Mouse (Mus musculus): ENCODE data around the gene Cyp26c1. TPM values are rescaled to one million over a fixed set of nuclear protein-coding genes. Genes with fewer than 3 reads are reported as not detected.

The Cyp26c1 gene
- polyA plus RNA-seq, 3 experiments from 2014 or later = not detected

DNA sequence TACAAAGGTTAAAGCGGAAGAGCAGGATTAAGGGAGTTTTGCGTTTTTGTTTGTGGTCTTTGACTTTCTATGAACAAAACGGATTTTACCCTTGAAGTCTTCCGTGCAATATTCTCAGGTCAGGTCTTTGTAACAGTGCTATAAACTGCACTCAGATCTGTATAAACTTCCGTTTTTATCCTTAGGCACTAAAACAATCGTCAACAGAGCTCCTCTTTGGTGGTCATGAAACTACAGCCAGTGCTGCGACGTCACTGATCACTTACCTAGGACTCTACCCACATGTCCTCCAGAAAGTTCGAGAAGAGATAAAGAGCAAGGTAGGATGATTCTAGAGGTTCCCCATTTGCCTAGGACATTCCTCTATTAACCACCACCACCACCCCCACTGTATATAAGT lies 14.3 kb downstream of the Cyp26c1 start:
- ATAC-seq = no peak

DNA sequence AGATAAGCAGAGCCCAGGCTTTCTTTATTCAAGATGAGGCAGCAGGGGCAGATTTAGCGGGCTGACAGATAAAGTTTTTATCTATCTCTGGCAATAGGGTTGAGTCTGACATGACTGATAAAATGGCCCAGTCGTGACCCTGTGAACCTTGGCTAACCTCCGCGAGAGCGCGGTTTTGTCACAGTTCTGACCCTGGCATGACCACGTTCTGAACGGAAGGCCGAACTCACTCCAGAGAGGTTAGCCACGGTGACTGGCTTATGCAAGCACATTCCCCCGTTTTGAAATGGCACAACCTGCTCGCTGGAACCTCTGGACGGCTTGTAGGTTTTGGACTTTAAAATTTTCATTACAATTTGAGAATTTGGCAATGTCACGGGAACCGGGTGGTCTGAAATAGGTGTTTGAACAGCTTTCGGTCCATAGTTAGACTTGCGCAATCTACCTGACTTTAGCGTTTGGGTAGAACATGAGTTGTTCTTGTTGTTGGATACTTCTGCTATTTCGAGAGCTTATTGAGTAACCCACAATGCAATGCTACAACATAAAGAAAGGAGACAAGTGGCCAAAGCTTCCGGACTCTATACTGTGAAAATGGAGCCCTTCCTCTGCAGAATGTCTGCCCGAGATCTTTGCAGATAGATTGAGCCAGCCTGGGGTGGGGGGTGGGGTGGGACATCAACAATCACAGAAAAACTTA lies 17.1 kb downstream of the Cyp26c1 start:
- ATAC-seq = no peak

DNA sequence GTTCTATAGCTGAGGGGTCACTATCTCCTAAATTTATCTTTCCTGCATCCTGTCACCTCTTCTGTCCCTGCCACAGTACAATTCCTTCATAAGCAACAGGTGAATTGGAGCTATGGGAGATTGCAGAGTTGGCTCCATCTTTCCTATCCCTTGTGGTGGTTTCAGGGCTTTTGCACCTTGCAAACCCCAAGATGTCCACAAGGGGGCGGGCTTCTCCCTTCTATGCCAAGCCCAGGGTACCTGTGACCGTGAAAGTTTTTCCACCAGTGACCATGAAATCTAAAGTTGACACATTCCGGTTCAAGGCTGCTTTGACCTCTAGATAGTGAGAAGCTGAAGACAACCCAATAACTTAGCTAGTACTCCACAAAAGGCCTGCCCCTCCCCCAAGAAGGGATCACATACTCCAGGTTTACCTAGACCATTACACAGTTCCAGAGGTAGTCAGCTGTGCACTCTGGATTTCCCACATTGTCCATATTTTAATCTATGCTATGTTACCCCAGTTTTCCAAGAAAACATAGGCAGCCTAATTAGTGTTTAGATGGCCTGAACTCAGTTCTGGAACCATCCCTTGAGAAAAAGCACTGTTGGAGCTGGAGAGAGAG lies 18.6 kb downstream of the Cyp26c1 start:
- no peak for ATAC-seq

GRCm38 (mm10) chr19:37705722-37706121 lies 20.3 kb downstream of the Cyp26c1 start:
- no peak for ATAC-seq

- ATAC-seq = no peak
Observed at GRCm38 (mm10) chr19:37714681-37715080, 29.3 kb downstream of the Cyp26c1 start.

GRCm38 (mm10) chr19:37715980-37716379 lies 30.6 kb downstream of the Cyp26c1 start:
- ATAC-seq = no peak

DNA sequence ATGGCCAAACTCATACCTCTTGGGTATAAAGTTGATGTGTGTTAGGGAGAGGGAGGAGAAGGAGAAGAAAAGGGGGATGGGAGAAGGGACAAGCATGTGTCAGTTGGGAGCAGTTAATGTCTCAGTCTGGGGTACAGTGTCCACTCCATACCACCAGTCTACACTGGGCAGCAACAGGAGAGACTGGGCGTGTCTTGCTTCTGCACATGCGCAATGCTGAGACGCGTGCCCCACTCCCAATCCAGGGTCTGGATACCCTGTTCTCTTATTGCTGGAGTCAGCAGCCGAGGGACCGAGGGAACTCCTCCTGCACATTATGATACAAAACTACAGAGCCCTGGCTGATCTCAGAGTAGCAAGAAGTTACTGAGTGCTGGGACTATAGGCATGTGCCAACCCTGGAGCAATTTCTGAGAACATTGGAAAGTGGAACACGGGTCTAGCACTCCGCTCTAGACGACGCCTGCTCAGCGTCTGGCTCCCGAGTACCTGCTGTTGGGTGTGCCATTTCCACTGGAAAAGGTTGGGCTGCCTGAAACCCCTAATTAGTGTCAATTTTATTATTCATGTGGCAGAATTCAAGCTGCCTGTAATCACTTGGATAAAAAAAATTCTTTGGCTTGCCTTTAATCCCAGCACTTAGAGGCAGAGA lies 31.3 kb downstream of the Cyp26c1 start:
- ATAC-seq = no peak

GRCm38 (mm10) chr19:37719166-37719565 lies 33.8 kb downstream of the Cyp26c1 start:
- no peak for ATAC-seq

- ATAC-seq = no peak
Observed at GRCm38 (mm10) chr19:37724591-37724990, 39.2 kb downstream of the Cyp26c1 start.

- no peak for ATAC-seq
Observed at GRCm38 (mm10) chr19:37726585-37726984, 41.2 kb downstream of the Cyp26c1 start.

DNA sequence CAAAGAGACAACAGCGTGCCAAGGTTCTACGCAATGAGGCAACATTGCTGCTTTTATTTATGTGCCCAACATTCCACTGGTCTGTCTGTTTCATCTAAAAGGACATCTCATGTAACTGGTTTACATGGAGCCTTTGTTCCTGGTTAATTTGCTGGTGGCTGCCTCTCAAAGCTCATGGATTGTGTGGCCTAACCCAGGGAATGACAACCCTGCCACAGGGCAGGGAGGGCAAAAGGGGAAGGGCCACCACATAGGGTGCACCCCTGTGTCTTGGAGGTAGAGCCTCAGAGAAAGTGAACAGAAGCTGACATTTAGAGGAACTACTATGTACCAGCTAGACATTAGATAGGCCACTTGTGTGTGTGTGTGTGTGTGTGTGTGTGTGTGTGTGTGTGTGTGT lies 42.0 kb downstream of the Cyp26c1 start:
- no peak for ATAC-seq

- no peak for ATAC-seq
Observed at GRCm38 (mm10) chr19:37735426-37735825, 50.0 kb downstream of the Cyp26c1 start.

DNA sequence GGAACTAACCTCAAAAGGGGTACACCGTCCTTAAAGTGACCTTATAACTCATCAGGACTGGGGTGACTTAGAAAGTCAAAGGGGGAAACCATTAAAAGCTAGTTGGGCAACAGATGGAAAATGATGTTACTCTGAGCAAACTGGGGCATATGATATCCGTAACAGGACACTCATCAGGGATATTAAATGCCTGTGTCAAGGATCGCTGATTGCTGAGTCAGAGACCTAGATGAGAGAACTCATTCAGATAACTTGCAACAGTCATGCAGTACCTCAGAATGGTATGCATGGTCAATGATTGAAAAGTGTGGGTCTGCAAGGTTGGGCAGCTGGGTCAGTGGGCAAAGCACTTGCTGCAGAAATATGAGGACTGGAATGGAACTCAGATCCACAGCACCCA lies 53.2 kb downstream of the Cyp26c1 start:
- ATAC-seq = no peak

GRCm38 (mm10) chr19:37740043-37740442 lies 54.7 kb downstream of the Cyp26c1 start:
- ATAC-seq = no peak

Other genes starting within 250 kb of the Cyp26c1 start
- 10 to 100 TPM; 33.8 to 49.4 (median 36.4) TPM for gene Exoc6, start 135.2 kb upstream of the Cyp26c1 start, polyA plus RNA-seq (2017; shearing (Covaris generic))
- gene Cyp26a1, start 12.2 kb downstream of the Cyp26c1 start, polyA plus RNA-seq (2017; shearing (Covaris generic)) = not detected

All from inflammation-experienced regulatory T-cells, adult 6 months (primary cell).